Mouse (Mus musculus): Measurements from ENCODE around the gene Rab7b. TPM values are rescaled to one million over a fixed set of nuclear protein-coding genes. Genes with fewer than 3 reads are reported as not detected.

Rab7b gene
- polyA plus RNA-seq, 1 experiment = 5.1 TPM

DNA sequence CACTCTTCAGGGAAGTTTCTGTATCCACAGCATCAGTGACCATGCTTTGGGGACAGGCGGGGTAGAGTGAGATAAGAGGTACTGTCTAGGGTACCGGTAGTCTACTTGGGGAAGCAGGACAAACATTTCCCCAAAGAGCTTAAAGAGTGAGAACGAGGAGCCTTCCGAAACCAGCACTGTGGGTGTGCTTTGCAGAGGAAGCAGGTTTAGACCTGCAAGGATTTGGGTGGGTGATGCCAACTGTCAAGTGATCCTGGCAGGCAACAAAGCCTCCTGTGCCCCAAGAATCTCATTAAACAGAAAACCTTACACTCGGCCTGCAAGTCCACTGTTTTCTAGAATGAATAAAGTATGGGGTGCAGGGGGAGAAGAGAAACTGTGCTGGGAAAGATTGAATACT lies 1.4 kb downstream of the Rab7b start:
- TF ChIP-seq CTCF (IDR thresholded peaks at IDR 0.05; ENCODE audit: extremely low read depth, insufficient read depth, low read length) (no peak), POLR2A (IDR thresholded peaks at IDR 0.05; ENCODE audit: extremely low read depth, insufficient read depth, low read length) (no peak)
- Histone ChIP-seq H3K27ac (ENCODE audit: insufficient read depth, low read length) (no peak overlapping the region), H3K4me3 (ENCODE audit: insufficient read depth, low read length) (no peak overlapping the region)

DNA sequence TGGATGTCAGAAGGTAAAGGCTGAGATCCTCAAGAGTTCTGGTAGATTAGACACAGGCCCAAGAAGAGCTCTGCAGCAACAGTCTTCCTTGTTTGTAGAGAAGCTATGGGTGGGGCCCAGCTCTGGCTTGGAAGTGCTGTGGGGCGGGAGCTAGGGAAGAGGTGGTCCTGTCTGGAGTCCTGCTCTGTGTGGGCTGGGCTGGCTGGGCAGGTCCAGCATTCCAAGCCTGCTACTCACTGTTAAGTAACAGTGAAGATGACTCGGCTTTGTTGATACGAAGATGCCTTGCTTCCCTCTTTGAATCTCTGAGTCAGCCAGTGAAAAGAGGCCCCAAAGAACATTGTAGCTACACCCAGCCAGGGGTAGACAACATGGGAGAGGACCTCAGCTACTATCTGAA lies 1.9 kb downstream of the Rab7b start:
- H3K4me1 ChIP-seq (ENCODE audit: control insufficient read depth, insufficient read depth, low read length) = peaks cover 2% of the 10 kb centered on the region; the same call in 1 of the 2 replicates
- TF ChIP-seq POLR2A (IDR thresholded peaks at IDR 0.05; ENCODE audit: extremely low read depth, insufficient read depth, low read length) (no peak), CTCF (IDR thresholded peaks at IDR 0.05; ENCODE audit: extremely low read depth, insufficient read depth, low read length) (no peak)

More for the DNA sequence above, 1.4 kb downstream of the Rab7b start:
- H3K4me1 ChIP-seq (ENCODE audit: control insufficient read depth, insufficient read depth, low read length) = peaks cover 2% of the 10 kb centered on the region; the same call in 1 of the 2 replicates

DNA sequence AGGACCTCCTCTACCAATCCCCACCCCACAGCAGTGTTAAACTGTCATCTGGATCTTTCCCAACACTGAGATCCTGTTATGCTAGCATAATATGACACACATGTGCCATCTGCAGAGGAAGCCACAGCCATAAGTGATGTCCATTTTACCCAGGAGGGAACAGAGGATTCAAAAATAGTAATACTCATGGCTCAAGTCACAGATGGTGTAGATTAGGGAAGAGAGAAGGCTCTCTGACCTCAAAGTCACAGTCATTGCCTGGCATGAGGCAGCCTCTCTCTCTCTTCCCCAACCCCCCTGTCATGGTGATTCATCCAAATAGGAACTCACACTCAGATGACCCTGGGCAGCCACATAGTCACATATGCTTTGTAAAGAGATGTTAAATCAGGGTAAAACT lies 2.9 kb downstream of the Rab7b start:
- TF ChIP-seq CTCF (IDR thresholded peaks at IDR 0.05; ENCODE audit: extremely low read depth, insufficient read depth, low read length) (no peak), POLR2A (IDR thresholded peaks at IDR 0.05; ENCODE audit: extremely low read depth, insufficient read depth, low read length) (no peak)
- peaks cover 2% of the 10 kb centered on the region; the same call in 1 of the 2 replicates for H3K4me1 ChIP-seq (ENCODE audit: control insufficient read depth, insufficient read depth, low read length)
- H3K27ac ChIP-seq (ENCODE audit: insufficient read depth, low read length) = no peak overlapping the region
- no peak overlapping the region for H3K4me3 ChIP-seq (ENCODE audit: insufficient read depth, low read length)

More for the DNA sequence above, 1.9 kb downstream of the Rab7b start:
- no peak overlapping the region for H3K4me3 ChIP-seq (ENCODE audit: insufficient read depth, low read length)
- H3K27ac ChIP-seq (ENCODE audit: insufficient read depth, low read length) = no peak overlapping the region

DNA sequence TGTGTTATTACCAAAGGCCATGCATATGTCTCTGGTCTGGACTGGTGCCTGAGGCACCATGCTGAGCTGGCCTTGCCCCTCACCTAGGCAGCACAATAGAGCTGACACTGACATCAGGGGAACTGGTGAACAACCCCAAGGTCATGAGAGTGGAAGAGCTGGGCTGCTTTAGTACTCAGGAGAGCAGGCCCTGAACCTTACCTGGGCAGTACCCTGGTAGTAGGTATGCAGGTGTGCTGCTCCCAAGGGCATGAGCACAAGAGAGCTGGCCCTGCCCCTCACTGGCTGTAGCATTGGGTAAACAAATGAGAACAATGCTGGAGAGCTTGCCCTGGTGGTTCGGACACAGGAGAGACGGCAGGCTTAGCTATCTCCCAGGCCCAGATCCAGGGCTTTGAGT lies 6.8 kb downstream of the Rab7b start:
- Histone ChIP-seq H3K27ac (ENCODE audit: insufficient read depth, low read length) (no peak overlapping the region), H3K4me1 (ENCODE audit: control insufficient read depth, insufficient read depth, low read length) (no peaks in the 10 kb centered on the region), H3K4me3 (ENCODE audit: insufficient read depth, low read length) (no peak overlapping the region)
- TF ChIP-seq CTCF (IDR thresholded peaks at IDR 0.05; ENCODE audit: extremely low read depth, insufficient read depth, low read length) = no peak
- no peak for TF ChIP-seq POLR2A (IDR thresholded peaks at IDR 0.05; ENCODE audit: extremely low read depth, insufficient read depth, low read length)

- TF ChIP-seq POLR2A (IDR thresholded peaks at IDR 0.05; ENCODE audit: extremely low read depth, insufficient read depth, low read length) (no peak), CTCF (IDR thresholded peaks at IDR 0.05; ENCODE audit: extremely low read depth, insufficient read depth, low read length) (no peak)
- H3K4me3 ChIP-seq (ENCODE audit: insufficient read depth, low read length) = no peak overlapping the region
These were observed 7.8 kb downstream of the Rab7b start for GRCm38 (mm10) chr1:131696325-131696724.

DNA sequence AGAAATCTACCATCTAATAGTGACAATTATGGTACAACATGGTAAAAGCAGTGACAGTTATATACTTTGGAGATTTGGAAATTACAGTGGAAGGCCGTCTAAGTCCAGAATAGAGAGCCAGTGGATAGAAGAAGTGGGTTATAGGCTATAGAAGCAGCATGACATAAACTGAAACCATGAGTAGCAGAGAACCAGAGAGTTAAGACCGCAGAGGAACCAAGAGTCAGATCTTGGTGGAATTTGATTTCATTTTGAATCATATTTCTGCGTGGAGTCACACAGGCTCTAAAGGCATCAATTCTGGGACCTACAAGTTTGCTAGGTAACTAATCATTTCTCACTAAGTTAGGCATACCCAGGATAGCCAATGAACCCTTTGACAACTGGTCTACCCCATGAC lies 10.3 kb downstream of the Rab7b start:
- no peaks in the 10 kb centered on the region for H3K4me1 ChIP-seq (ENCODE audit: control insufficient read depth, insufficient read depth, low read length)
- TF ChIP-seq CTCF (IDR thresholded peaks at IDR 0.05; ENCODE audit: extremely low read depth, insufficient read depth, low read length) = no peak
- TF ChIP-seq POLR2A (IDR thresholded peaks at IDR 0.05; ENCODE audit: extremely low read depth, insufficient read depth, low read length) = no peak
- no peak overlapping the region for H3K4me3 ChIP-seq (ENCODE audit: insufficient read depth, low read length)

More at GRCm38 (mm10) chr1:131696325-131696724, 7.8 kb downstream of the Rab7b start:
- Histone ChIP-seq H3K4me1 (ENCODE audit: control insufficient read depth, insufficient read depth, low read length) (no peaks in the 10 kb centered on the region), H3K27ac (ENCODE audit: insufficient read depth, low read length) (no peak overlapping the region)

DNA sequence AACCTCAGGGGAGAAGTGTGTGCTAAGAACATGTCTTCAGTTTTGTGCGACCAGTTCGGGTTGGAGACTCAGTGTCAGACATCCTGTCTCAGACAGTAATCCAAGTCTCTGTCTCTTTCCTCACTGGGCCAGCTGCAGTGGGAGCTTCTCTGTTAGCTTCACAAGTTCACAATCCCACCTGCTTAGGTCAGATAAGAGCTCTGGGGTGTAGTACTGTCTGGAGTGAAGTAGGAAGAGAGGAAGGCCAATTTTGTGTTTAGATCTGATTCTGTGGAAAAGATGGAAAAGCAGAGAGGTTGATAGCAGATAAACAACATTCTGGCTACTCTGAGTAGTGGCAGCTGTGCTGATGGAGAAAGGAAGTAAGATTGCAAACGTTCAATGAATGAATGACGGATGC lies 11.1 kb downstream of the Rab7b start:
- TF ChIP-seq POLR2A (IDR thresholded peaks at IDR 0.05; ENCODE audit: extremely low read depth, insufficient read depth, low read length) = no peak
- no peak for TF ChIP-seq CTCF (IDR thresholded peaks at IDR 0.05; ENCODE audit: extremely low read depth, insufficient read depth, low read length)
- no peak overlapping the region for H3K4me3 ChIP-seq (ENCODE audit: insufficient read depth, low read length)
- H3K27ac ChIP-seq (ENCODE audit: insufficient read depth, low read length) = no peak overlapping the region
- H3K4me1 ChIP-seq (ENCODE audit: control insufficient read depth, insufficient read depth, low read length) = no peaks in the 10 kb centered on the region

More for the DNA sequence above, 10.3 kb downstream of the Rab7b start:
- no peak overlapping the region for H3K27ac ChIP-seq (ENCODE audit: insufficient read depth, low read length)

DNA sequence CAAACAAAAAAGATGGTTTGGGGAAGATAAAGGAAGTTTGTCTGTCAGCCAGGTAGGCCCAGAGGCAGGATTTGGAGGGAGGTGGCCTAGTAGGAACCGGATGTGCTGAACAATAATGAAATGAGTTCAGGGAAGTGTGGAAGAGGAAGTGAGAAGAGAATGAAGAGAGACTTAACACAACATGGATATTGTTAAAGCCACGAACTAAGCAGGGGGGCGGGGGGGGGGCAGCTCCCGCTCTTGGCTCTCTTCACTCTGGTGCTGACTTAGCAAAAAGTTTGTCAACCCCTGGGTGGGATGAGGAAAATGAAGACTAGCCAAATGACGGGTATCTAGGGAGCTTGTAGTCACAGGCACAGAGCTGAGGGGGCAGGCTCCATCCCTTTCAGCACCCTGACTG lies 12.0 kb downstream of the Rab7b start:
- Histone ChIP-seq H3K4me1 (ENCODE audit: control insufficient read depth, insufficient read depth, low read length) (no peaks in the 10 kb centered on the region), H3K4me3 (ENCODE audit: insufficient read depth, low read length) (no peak overlapping the region), H3K27ac (ENCODE audit: insufficient read depth, low read length) (no peak overlapping the region)
- TF ChIP-seq POLR2A (IDR thresholded peaks at IDR 0.05; ENCODE audit: extremely low read depth, insufficient read depth, low read length) = no peak
- no peak for TF ChIP-seq CTCF (IDR thresholded peaks at IDR 0.05; ENCODE audit: extremely low read depth, insufficient read depth, low read length)

GRCm38 (mm10) chr1:131701391-131701790 lies 12.9 kb downstream of the Rab7b start:
- H3K4me3 ChIP-seq (ENCODE audit: insufficient read depth, low read length) = no peak overlapping the region
- no peaks in the 10 kb centered on the region for H3K4me1 ChIP-seq (ENCODE audit: control insufficient read depth, insufficient read depth, low read length)
- TF ChIP-seq POLR2A (IDR thresholded peaks at IDR 0.05; ENCODE audit: extremely low read depth, insufficient read depth, low read length) (no peak), CTCF (IDR thresholded peaks at IDR 0.05; ENCODE audit: extremely low read depth, insufficient read depth, low read length) (no peak)
- H3K27ac ChIP-seq (ENCODE audit: insufficient read depth, low read length) = no peak overlapping the region

- H3K4me1 ChIP-seq (ENCODE audit: control insufficient read depth, insufficient read depth, low read length) = no peaks in the 10 kb centered on the region
- H3K27ac ChIP-seq (ENCODE audit: insufficient read depth, low read length) = no peak overlapping the region
- TF ChIP-seq CTCF (IDR thresholded peaks at IDR 0.05; ENCODE audit: extremely low read depth, insufficient read depth, low read length) = no peak
- TF ChIP-seq POLR2A (IDR thresholded peaks at IDR 0.05; ENCODE audit: extremely low read depth, insufficient read depth, low read length) = no peak
- no peak overlapping the region for H3K4me3 ChIP-seq (ENCODE audit: insufficient read depth, low read length)
These were observed 13.7 kb downstream of the Rab7b start for GRCm38 (mm10) chr1:131702094-131702766.
